Comparison of ENCODE assay signal across 22 mouse cellular contexts in the genomic region with DNA sequence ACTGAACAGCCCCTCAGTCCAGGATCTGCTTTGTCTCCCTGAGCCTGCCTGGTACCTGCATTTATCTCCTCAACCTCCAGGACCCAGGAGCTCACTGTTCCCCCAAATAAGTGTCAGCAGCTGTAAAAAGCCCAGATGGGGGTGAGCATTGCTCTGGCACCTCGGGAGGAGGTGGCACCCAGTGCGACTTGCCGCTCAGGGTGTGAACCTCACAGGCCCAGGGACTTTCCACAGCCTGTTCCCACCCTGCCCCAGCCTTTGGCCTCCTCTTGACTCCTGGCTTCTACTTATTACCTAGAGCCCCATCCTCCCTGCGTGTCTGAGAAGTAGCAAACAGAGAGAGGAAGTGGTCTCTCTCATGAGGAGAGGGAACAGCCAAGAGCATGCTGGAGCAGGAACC. TPM values are rescaled to one million over a fixed set of nuclear protein-coding genes. Genes with fewer than 3 reads are reported as not detected.
DNase-seq lines count a peak whose midpoint lies in the region; ATAC-seq and TF ChIP-seq lines count a peak whose summit lies in the region.
"Had no signal": no experiment of that assay in that cellular context is flagged by ENCODE, and none has a peak within 500 bp of the region (broad histone marks: within the 10 kb centered on the region; RNA-seq: fewer than 3 reads in every experiment).

No protein-coding gene starts in this region.

- TF ChIP-seq EP300 in liver, postnatal 0 days (IDR thresholded peaks at IDR 0.05; ENCODE audit: low read depth) = no peak
- TF ChIP-seq EP300 in stomach, postnatal 0 days (optimal IDR thresholded peaks at IDR 0.05) = no peak

- H3K9me3 ChIP-seq in liver, postnatal 0 days (ENCODE audit: low read length) = no peaks in the 10 kb centered on the region
- H3K9me3 ChIP-seq in liver, embryonic 12.5 days (replicated peaks) = no peaks in the 10 kb centered on the region
- no peaks in the 10 kb centered on the region for H3K9me3 ChIP-seq in stomach, postnatal 0 days (ENCODE audit: control insufficient read depth, low read length)
- H3K9me3 ChIP-seq: forebrain, embryonic 12.5 days; hindbrain, embryonic 12.5 days; liver, embryonic 13.5 days; midbrain, embryonic 15.5 days had no signal

- no peak overlapping the region for H3K4me3 ChIP-seq in liver, postnatal 0 days (ENCODE audit: low read depth, low read length)
- no peak overlapping the region for H3K4me3 ChIP-seq in liver, embryonic 12.5 days
- H3K4me3 ChIP-seq in stomach, postnatal 0 days (ENCODE audit: low read depth, low read length) = no peak overlapping the region
- H3K4me3 ChIP-seq: forebrain, embryonic 12.5 days; hindbrain, embryonic 12.5 days; left cerebral cortex, adult 2 months; liver, embryonic 13.5 days; midbrain, embryonic 15.5 days had no signal

- H3K4me2 ChIP-seq in liver, postnatal 0 days (ENCODE audit: low read depth, low read length) = no peak overlapping the region
- H3K4me2 ChIP-seq in liver, embryonic 12.5 days = no peak overlapping the region
- no peak overlapping the region for H3K4me2 ChIP-seq in stomach, postnatal 0 days (replicated peaks; ENCODE audit: low read depth)
- H3K4me2 ChIP-seq: forebrain, embryonic 12.5 days; hindbrain, embryonic 12.5 days; liver, embryonic 13.5 days; midbrain, embryonic 15.5 days had no signal

- peak overlapping the region; percentile 26 for H3K27ac ChIP-seq in liver, postnatal 0 days (ENCODE audit: low read depth)
- no peak overlapping the region for H3K27ac ChIP-seq in liver, embryonic 12.5 days
- H3K27ac ChIP-seq in stomach, postnatal 0 days (replicated peaks) = peak overlapping the region; percentile 61
- H3K27ac ChIP-seq: forebrain, embryonic 12.5 days; hindbrain, embryonic 12.5 days; liver, embryonic 13.5 days had no signal

- no peak for ATAC-seq in liver, postnatal 0 days
- ATAC-seq in liver, embryonic 12.5 days = no peak
- ATAC-seq in megakaryocyte, adult 5-6 weeks (ENCODE audit: poor library complexity, severe bottlenecking) = peak; percentile 38
- ATAC-seq in stomach, postnatal 0 days (ENCODE audit: low FRiP score, low TSS enrichment) = no peak
- ATAC-seq: inflammation-experienced regulatory T-cells, adult 6 months; lung, postnatal 0 days; midbrain, embryonic 15.5 days had no signal

- no peaks in the 10 kb centered on the region for H3K36me3 ChIP-seq in liver, postnatal 0 days (replicated peaks; ENCODE audit: insufficient read depth, low read length)
- H3K36me3 ChIP-seq in liver, embryonic 12.5 days = no peaks in the 10 kb centered on the region
- H3K36me3 ChIP-seq in stomach, postnatal 0 days (ENCODE audit: control insufficient read depth, insufficient read depth, low read length) = no peaks in the 10 kb centered on the region
- H3K36me3 ChIP-seq: hindbrain, embryonic 12.5 days; liver, embryonic 13.5 days; midbrain, embryonic 15.5 days had no signal

- 0 out of 2 replicates have a peak, but pooled peaks cover 4% of the 10 kb centered on the region for H3K4me1 ChIP-seq in liver, postnatal 0 days (ENCODE audit: insufficient read depth)
- H3K4me1 ChIP-seq in liver, embryonic 12.5 days = no peaks in the 10 kb centered on the region
- no peaks in the 10 kb centered on the region for H3K4me1 ChIP-seq in stomach, postnatal 0 days (replicated peaks; ENCODE audit: control insufficient read depth, insufficient read depth)

- no peaks in the 10 kb centered on the region for H3K27me3 ChIP-seq in liver, postnatal 0 days (ENCODE audit: insufficient read depth, low read length)
- H3K27me3 ChIP-seq in liver, embryonic 12.5 days (replicated peaks) = peaks cover 36% of the 10 kb centered on the region
- H3K27me3 ChIP-seq in stomach, postnatal 0 days (ENCODE audit: control insufficient read depth, insufficient read depth, low read length) = no peaks in the 10 kb centered on the region
- H3K27me3 ChIP-seq: forebrain, embryonic 12.5 days; midbrain, embryonic 15.5 days had no signal

- peak; percentile 16 for DNase-seq in cerebellum, adult 11-12 months
- no peak for DNase-seq in cerebellum, postnatal 25 days
- no peak for DNase-seq in liver, postnatal 0 days
- DNase-seq in stomach, postnatal 0 days (ENCODE audit: low spot score) = no peak
- no peak for DNase-seq in right cerebral cortex, postnatal 4 days
- no peak for DNase-seq in kidney, adult 18-20 months
- DNase-seq: adrenal gland, adult 2 months; embryo, embryonic 11 days; gastrocnemius, postnatal 25 days; kidney, adult 8-10 months; kidney, postnatal 25 days; layer of hippocampus, adult 9-11 months; liver, embryonic 13.5 days; retina, postnatal 1 day had no signal

- TF ChIP-seq CTCF in liver, postnatal 0 days (IDR thresholded peaks at IDR 0.05; ENCODE audit: low read depth) = no peak
- TF ChIP-seq CTCF in stomach, postnatal 0 days (IDR thresholded peaks at IDR 0.05; ENCODE audit: low read depth) = no peak

- H3K9ac ChIP-seq in liver, postnatal 0 days (replicated peaks) = no peak overlapping the region
- no peak overlapping the region for H3K9ac ChIP-seq in liver, embryonic 12.5 days
- no peak overlapping the region for H3K9ac ChIP-seq in stomach, postnatal 0 days (ENCODE audit: low read length)
- H3K9ac ChIP-seq: forebrain, embryonic 12.5 days; hindbrain, embryonic 12.5 days; liver, embryonic 13.5 days; midbrain, embryonic 15.5 days had no signal

- WGBS in liver, postnatal 0 days (ENCODE audit: insufficient replicate concordance) = 37% methylated on average over 4 of the region's 4 CpGs
- WGBS in liver, embryonic 12.5 days (ENCODE audit: insufficient replicate concordance) = 41% methylated on average over 4 of the region's 4 CpGs
- 42% methylated on average over 4 of the region's 4 CpGs for WGBS in stomach, postnatal 0 days

RNA-seq across cellular contexts. Expression of a gene that starts 16.7 kb away (rescaled TPM):
- 0.23 and 0.43 TPM in 2 replicates for polyA plus RNA-seq in liver, postnatal 0 days (2015; fragmentation: Nextera tagmentation; extraction: Ambion mirVana)
- polyA plus RNA-seq in liver, embryonic 12.5 days (2016; fragmentation: Nextera tagmentation; extraction: Ambion mirVana) = 0.70 and 0.72 TPM in 2 replicates
- total RNA-seq in megakaryocyte, adult 5-6 weeks (2015) = 3.5 and 3.6 TPM in 2 replicates
- total RNA-seq in megakaryocyte, adult 5-6 weeks (2017) = 0.62 and 2.2 TPM in 2 replicates
- polyA plus RNA-seq in stomach, postnatal 0 days (2015; fragmentation: Nextera tagmentation; extraction: Ambion mirVana) = 1.2 TPM in 2 replicates

RNA-seq across cellular contexts. Expression of a gene that starts 36.1 kb away (rescaled TPM):
- not detected in 2 replicates for polyA plus RNA-seq in liver, postnatal 0 days (2015; fragmentation: Nextera tagmentation; extraction: Ambion mirVana)
- polyA plus RNA-seq in liver, embryonic 12.5 days (2016; fragmentation: Nextera tagmentation; extraction: Ambion mirVana) = not detected in 2 replicates
- not detected in 2 replicates for total RNA-seq in megakaryocyte, adult 5-6 weeks (2015)
- total RNA-seq in megakaryocyte, adult 5-6 weeks (2017) = 0.12 TPM in 1 of 2 replicates, not detected in the other
- 17.2 and 20.5 TPM in 2 replicates for polyA plus RNA-seq in stomach, postnatal 0 days (2015; fragmentation: Nextera tagmentation; extraction: Ambion mirVana)
- total RNA-seq: gastrocnemius, postnatal 25 days had no signal
- polyA plus RNA-seq: liver, embryonic 13.5 days had no signal

Comparison
In these comparisons a context has a peak if more than half of its experiments do, and no peak if none do; other contexts are left out.
1. RNA of a gene that starts 36.1 kb away (polyA plus RNA-seq): 17.2 to 20.5 TPM in stomach, postnatal 0 days; not detected in liver, embryonic 12.5 days and not detected in liver, postnatal 0 days; every median in the first group is over 10 times any median in the second.